Mouse (Mus musculus) ES-E14 (cell line): ENCODE data around the gene Wdr54. TPM values are rescaled to one million over a fixed set of nuclear protein-coding genes. Genes with fewer than 3 reads are reported as not detected.
"Not testable (repeated sequence)": the region's sequence is repeated elsewhere in the genome, so short reads cannot be mapped to it uniquely, and the experiment has no call there.

ENCODE experiments used
- DNase-seq: peaks from one replicate; pipeline ENCODE4 v3.0.0-alpha.2; 2013; ENCODE audit warnings: low read depth, low spot score
- H3K27ac ChIP-seq: 2 replicates; pipeline ENCODE4 v1.5.1; 2012; ENCODE audit warnings: low read depth, mild to moderate bottlenecking, low read length, moderate library complexity, mixed read lengths; ENCODE audit not compliant: poor library complexity, insufficient read depth, severe bottlenecking
- H3K36me3 ChIP-seq: 2 replicates; pipeline ENCODE4 v1.6.1; 2012; ENCODE audit warnings: mild to moderate bottlenecking, low read length, moderate library complexity, mixed read lengths; ENCODE audit not compliant: control insufficient read depth, poor library complexity, insufficient read depth, severe bottlenecking
- H3K4me1 ChIP-seq, 2 experiments: fragments of 150-350 bp in 1 of 2; sonication (generic) in 1 of 2; 2 replicates each; pipeline ENCODE4 v1.6.1; 2012; ENCODE audit warnings: low read length in 2 of 2, mild to moderate bottlenecking in 1 of 2, mixed read lengths in 1 of 2; ENCODE audit not compliant: control insufficient read depth in 2 of 2, insufficient read depth in 2 of 2, poor library complexity in 1 of 2
- H3K4me3 ChIP-seq, 2 experiments: fragments of 150-350 bp in 1 of 2; sonication (generic) in 1 of 2; 2 replicates each; pipeline ENCODE4 v1.5.1; 2012; ENCODE audit warnings: low read length in 2 of 2, low read depth in 1 of 2, mild to moderate bottlenecking in 1 of 2, mixed read lengths in 1 of 2; ENCODE audit not compliant: insufficient read depth in 1 of 2, poor library complexity in 1 of 2, severe bottlenecking in 1 of 2
- H3K9ac ChIP-seq: 2 replicates; pipeline ENCODE4 v1.6.1; 2012; ENCODE audit warnings: low read depth, mild to moderate bottlenecking, low read length, mixed read lengths; ENCODE audit not compliant: poor library complexity, insufficient read depth, severe bottlenecking
- H3K9me3 ChIP-seq: fragments of 150-350 bp; sonication (generic); 2 replicates; pipeline ENCODE4 v1.6.1; 2012; ENCODE audit warnings: low read depth, mild to moderate bottlenecking, low read length; ENCODE audit not compliant: control insufficient read depth, insufficient read depth
- CHD2 ChIP-seq: IDR thresholded peaks from 2 replicates; pipeline ENCODE4 v1.6.1; 2014; ENCODE audit warnings: mild to moderate bottlenecking, low read depth, low read length, inconsistent platforms
- HCFC1 ChIP-seq: IDR thresholded peaks from 2 replicates; pipeline ENCODE4 v1.6.1; 2012; ENCODE audit warnings: low read length, inconsistent platforms, borderline replicate concordance; ENCODE audit not compliant: insufficient read depth
- MAFK ChIP-seq: IDR thresholded peaks from 2 replicates; pipeline ENCODE4 v1.6.1; 2014; ENCODE audit warnings: mild to moderate bottlenecking, low read depth, low read length, inconsistent platforms; ENCODE audit not compliant: insufficient read depth
- ZC3H11A ChIP-seq: IDR thresholded peaks from 2 replicates; pipeline ENCODE4 v1.6.1; 2012; ENCODE audit warnings: low read depth, mild to moderate bottlenecking, inconsistent platforms, low read length, borderline replicate concordance
- ZNF384 ChIP-seq: IDR thresholded peaks from 2 replicates; pipeline ENCODE4 v1.6.1; 2012; ENCODE audit warnings: low read depth, low read length, inconsistent platforms
- in situ Hi-C, 2 experiments: fragments of 600-800 bp; cut with MboI; formaldehyde crosslinking; loops; one replicate each; pipeline ENCODE4 v1.15.1; 2025; ENCODE audit warnings: low sequenced_read_pairs in 2 of 2, inconsistent platforms in 1 of 2; ENCODE audit not compliant: unreplicated experiment in 2 of 2
- total RNA-seq: library from RNA; depleted of rRNA; stranded (reverse); fragments of 300-350 nt; gene quantifications from 2 replicates; pipeline ENCODE4 v1.2.3, GENCODE M21; 2012

Gene Wdr54
- total RNA-seq, 1 experiment: 3.7 TPM

DNA sequence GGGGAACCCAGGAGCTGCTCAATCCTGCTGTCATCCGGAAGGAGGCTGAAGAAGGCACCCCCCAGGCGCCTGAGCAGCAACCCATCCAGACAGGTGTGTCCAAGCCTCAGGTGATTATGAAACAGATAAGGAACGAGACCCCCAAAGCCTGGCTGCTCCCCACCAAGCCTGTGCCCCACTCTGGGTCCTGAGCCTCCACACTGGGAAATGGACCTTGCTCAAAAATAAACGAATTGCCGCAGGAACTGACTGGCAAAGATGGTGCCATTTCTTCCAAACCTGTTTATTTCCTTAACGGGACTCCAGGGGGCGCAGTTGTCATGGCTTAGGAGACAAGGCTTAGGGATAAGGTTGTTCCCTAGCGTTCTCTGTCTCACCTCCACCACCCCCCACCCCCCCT is 6.5 kb upstream of the Wdr54 start:
- Histone ChIP-seq H3K9me3 (no peaks in the 10 kb centered on the region), H3K9ac (peak overlapping the region; percentile 53; the same call in 1 of the 2 replicates), H3K27ac (no peak overlapping the region), H3K4me3 (peak overlapping the region; percentile 58 to 67), H3K36me3 (no peaks in the 10 kb centered on the region), H3K4me1 (no peaks in the 10 kb centered on the region)
- DNase-seq: peak; percentile 88
- in situ Hi-C loops: loop anchor here in 1 of 2 experiments (5.0 kb wide), 1 partner anchor 115 kb away; no protein-coding TSS in a partner anchor
- TF ChIP-seq ZC3H11A (0 out of 2 replicates have a peak, but pooled peaks have one; percentile 22), ZNF384 (no peak)

DNA sequence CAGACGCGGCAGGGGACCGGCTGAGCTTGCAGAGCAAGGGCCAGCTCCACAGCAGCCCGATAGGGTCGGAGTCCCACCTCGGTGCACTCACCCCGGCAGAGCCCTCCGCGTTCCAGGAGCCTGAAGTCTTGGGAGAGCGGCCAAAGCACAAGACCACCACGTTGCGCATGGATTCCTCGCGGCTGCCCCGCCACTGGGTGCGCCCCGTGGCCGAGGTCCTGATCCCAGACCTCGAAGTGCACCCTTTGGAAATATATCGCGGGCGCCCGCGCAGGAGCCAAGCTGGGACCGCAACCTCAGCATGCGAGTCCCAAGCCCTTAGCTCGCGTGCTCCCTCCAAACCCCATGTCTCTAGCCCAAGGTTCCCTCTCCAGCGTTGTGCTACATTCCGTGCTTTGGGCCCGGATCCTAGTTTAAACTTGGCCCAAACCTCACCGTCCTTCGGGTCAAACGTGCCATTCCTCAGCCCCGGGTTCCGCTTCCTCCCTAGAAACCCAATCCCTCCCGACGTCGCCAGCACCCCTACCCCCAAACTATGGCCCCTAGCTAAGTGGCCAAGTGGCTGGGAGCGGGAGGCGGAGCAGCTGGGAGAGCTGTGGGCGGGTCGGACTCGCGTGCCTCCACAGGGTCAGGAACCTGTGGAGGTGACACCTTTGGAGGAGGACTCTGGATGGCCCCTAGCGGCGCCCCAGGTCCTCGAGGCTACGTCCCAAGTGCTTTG is 5.9 kb upstream of the Wdr54 start:
- Histone ChIP-seq H3K4me3 (peak overlapping the region; percentile 58 to 67), H3K27ac (no peak overlapping the region), H3K9ac (peak overlapping the region; percentile 54), H3K9me3 (no peaks in the 10 kb centered on the region), H3K4me1 (no peaks in the 10 kb centered on the region), H3K36me3 (no peaks in the 10 kb centered on the region)
- in situ Hi-C loops: loop anchor here in 1 of 2 experiments (5.0 kb wide), 1 partner anchor 115 kb away; no protein-coding TSS in a partner anchor
- TF ChIP-seq MAFK: no peak
- no peak for DNase-seq

DNA sequence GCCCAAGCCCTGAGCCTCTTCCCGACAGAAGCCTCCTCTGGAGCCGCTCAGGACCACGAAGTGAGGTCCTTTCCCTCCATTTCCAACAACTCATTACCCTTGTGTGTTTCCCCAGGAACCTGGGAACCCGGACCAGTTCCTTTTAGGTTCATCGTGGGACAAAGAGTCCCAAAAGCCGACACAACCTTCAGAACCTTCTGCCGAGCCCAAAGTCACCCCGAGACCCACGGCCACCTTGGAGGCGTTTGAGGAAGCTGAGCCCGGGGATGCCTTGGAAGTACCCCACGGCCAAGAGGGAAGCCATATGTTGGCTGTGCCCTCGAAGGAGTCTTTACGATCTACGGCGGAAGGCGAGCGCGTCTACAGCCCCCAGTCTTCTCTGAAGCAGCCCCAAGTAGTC is 5.2 kb upstream of the Wdr54 start:
- in situ Hi-C loops: loop anchor here in 1 of 2 experiments (5.0 kb wide), 1 partner anchor 116 kb away; no protein-coding TSS in a partner anchor
- no peak for DNase-seq

DNA sequence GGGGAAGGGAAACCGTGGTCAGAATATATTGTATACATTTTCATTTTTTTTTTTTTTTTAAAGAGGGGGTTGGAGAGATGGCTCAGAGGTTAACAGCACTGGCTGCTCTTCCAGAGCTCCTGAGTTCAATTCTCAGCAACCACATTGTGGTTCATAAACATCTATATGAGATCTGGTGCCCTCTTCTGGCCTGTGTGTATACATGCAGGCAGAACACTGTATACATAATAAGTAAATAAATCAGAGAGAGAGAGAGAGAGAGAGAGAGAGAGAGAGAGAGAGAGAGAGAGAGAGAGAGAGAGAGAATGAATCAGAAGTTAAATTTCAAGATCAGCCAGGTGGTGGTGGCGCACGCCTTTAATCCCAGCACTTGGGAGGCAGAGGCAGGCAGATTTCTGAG is 3.3 kb upstream of the Wdr54 start:
- H3K9ac ChIP-seq, H3K36me3 ChIP-seq, H3K4me1 ChIP-seq, H3K27ac ChIP-seq, H3K4me3 ChIP-seq, DNase-seq, H3K9me3 ChIP-seq, in situ Hi-C loops: not testable (repeated sequence)

More for the DNA sequence above, 5.2 kb upstream of the Wdr54 start:
- Histone ChIP-seq H3K36me3 (no peaks in the 10 kb centered on the region), H3K27ac (no peak overlapping the region), H3K9me3 (no peaks in the 10 kb centered on the region), H3K9ac (peak overlapping the region; percentile 54; the same call in 1 of the 2 replicates), H3K4me1 (no peaks in the 10 kb centered on the region), H3K4me3 (peak overlapping the region; percentile 58 to 67)
- TF ChIP-seq ZC3H11A (no peak), ZNF384 (no peak), MAFK (no peak), CHD2 (no peak), HCFC1 (no peak)

DNA sequence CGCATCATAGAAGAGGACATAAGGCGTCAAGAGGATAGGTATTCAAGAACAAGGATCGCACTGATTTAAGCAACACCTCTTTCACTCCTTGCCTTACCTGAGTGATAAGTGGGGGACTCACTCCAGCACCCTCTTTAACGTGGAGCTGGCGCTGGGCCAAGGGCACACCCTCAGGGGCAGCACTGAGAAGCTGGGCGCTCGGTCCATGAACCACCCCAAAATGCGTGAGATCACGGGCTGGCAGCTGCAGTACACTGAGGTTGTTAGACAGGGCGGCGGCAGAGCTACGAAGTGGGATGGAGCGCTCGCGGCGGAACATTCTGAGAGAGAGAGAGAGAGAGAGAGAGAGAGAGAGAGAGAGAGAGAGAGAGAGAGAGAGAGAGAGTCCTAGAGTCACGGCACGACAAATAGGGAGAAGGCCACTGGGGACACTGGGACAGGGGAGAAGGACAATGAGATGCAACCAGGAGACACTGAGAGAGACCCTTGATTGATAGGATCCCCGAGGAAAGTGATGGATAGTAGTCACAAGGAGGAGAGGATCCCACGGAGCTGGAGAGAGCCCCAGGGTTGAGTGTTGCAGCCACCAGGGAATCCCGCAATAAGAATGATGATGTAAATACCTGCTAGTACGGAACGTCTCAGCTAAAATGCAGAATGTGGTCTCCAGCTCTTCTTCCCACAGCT is 502 bp downstream of the Wdr54 start:
- no peak for DNase-seq
- H3K9me3 ChIP-seq: no peaks in the 10 kb centered on the region
- H3K27ac ChIP-seq: no peak overlapping the region
- H3K4me1 ChIP-seq: peaks cover 0 to 2% of the 10 kb centered on the region in 2 experiments; a peak in 2 of 4 replicates
- no peaks in the 10 kb centered on the region; the same call in 1 of the 2 replicates for H3K36me3 ChIP-seq
- peak overlapping the region; percentile 41; the same call in 1 of the 2 replicates for H3K9ac ChIP-seq
- peak overlapping the region; percentile 42 to 54; a peak in 3 of 4 replicates for H3K4me3 ChIP-seq
- in situ Hi-C loops: no loop called here
- TF ChIP-seq CHD2: no peak
- no peak for TF ChIP-seq ZNF384
- no peak for TF ChIP-seq ZC3H11A
- no peak for TF ChIP-seq MAFK
- no peak for TF ChIP-seq HCFC1
